Mouse (Mus musculus): Measurements from ENCODE around the gene Eif1ad.

DNA sequence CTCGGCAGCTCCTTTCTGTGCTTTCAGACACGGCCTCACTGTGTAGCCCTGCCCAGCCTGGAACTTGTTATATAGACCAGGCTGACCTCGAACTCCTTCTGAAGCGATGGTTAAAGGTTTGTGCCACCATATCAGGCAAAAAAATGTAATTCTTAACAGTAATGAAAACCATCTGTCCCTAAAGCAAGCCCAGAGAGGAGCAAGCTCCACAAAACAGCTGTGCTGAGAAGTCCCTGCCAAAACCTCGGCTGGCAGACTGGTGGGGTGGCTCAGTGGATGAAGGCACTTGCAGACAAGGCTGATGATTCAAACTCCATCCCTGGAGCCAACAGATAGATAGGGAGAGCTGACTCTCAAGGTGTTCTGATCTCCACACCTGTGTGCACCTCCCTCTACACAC lies 42.5 kb downstream of the Eif1ad start:
- TF ChIP-seq GATA1 (IDR thresholded peaks at IDR 0.05; ENCODE audit: borderline replicate concordance, low read length) (no peak), FLI1 (IDR thresholded peaks at IDR 0.05; ENCODE audit: low read length) (no peak)
